Mouse (Mus musculus) right cerebral cortex, postnatal 4 days (tissue): Measurements from ENCODE around the gene H2-T24.
"Not testable (repeated sequence)": the region's sequence is repeated elsewhere in the genome, so short reads cannot be mapped to it uniquely, and the experiment has no call there.

ENCODE experiments used
- DNase-seq: peaks from one replicate; pipeline ENCODE4 v3.0.0-alpha.2; 2022

Gene H2-T24

GRCm38 (mm10) chr17:36023710-36024654 lies 3.6 kb upstream of the H2-T24 start:
- no peak for DNase-seq

- no peak for DNase-seq
Measured at GRCm38 (mm10) chr17:36022922-36023321, 2.6 kb upstream of the H2-T24 start.

- DNase-seq = no peak
Measured at GRCm38 (mm10) chr17:36022098-36022497, 1.7 kb upstream of the H2-T24 start.

- DNase-seq = no peak
Measured at GRCm38 (mm10) chr17:36021309-36021708, 949 bp upstream of the H2-T24 start.

- DNase-seq = no peak
Measured at GRCm38 (mm10) chr17:36019519-36019918, 841 bp downstream of the H2-T24 start.

- DNase-seq = no peak
Measured at GRCm38 (mm10) chr17:36018979-36019378, 1.4 kb downstream of the H2-T24 start.

GRCm38 (mm10) chr17:36017046-36017445 lies 3.3 kb downstream of the H2-T24 start:
- no peak for DNase-seq

GRCm38 (mm10) chr17:36014977-36015376 lies 5.4 kb downstream of the H2-T24 start:
- DNase-seq = no peak

- DNase-seq = not testable (repeated sequence)
Measured at GRCm38 (mm10) chr17:36004409-36004808, 16.0 kb downstream of the H2-T24 start.

- DNase-seq = no peak
Measured at GRCm38 (mm10) chr17:36003331-36003730, 17.0 kb downstream of the H2-T24 start.

- DNase-seq = no peak
Measured at GRCm38 (mm10) chr17:36001966-36002365, 18.4 kb downstream of the H2-T24 start.

GRCm38 (mm10) chr17:36001121-36001897 lies 19.1 kb downstream of the H2-T24 start:
- DNase-seq = no peak

- no peak for DNase-seq
Measured at GRCm38 (mm10) chr17:36000349-36000748, 20.0 kb downstream of the H2-T24 start.

- DNase-seq = no peak
Measured at GRCm38 (mm10) chr17:35999356-35999755, 21.0 kb downstream of the H2-T24 start.

GRCm38 (mm10) chr17:35998545-35999305 lies 21.6 kb downstream of the H2-T24 start:
- no peak for DNase-seq

GRCm38 (mm10) chr17:35997713-35998510 lies 22.4 kb downstream of the H2-T24 start:
- no peak for DNase-seq

GRCm38 (mm10) chr17:35996949-35997348 lies 23.4 kb downstream of the H2-T24 start:
- DNase-seq = peak; percentile 94

- DNase-seq = no peak
Measured at GRCm38 (mm10) chr17:35994879-35995240, 25.5 kb downstream of the H2-T24 start.

GRCm38 (mm10) chr17:35994175-35994878 lies 26.0 kb downstream of the H2-T24 start:
- DNase-seq = peak; percentile 71

- DNase-seq = peak; percentile 78
Measured at GRCm38 (mm10) chr17:35993675-35994074, 26.7 kb downstream of the H2-T24 start.

GRCm38 (mm10) chr17:35991781-35992180 lies 28.6 kb downstream of the H2-T24 start:
- DNase-seq = no peak

GRCm38 (mm10) chr17:35981776-35982175 lies 38.6 kb downstream of the H2-T24 start:
- DNase-seq = no peak
